Mouse (Mus musculus) intestine, postnatal 0 days (tissue): ENCODE measurements around the gene Gtpbp3. TPM values are rescaled to one million over a fixed set of nuclear protein-coding genes. Genes with fewer than 3 reads are reported as not detected.

ENCODE experiments used
- ATAC-seq: fragments of 200-750 bp; cut with Nextera tagmentation; 2 replicates; pipeline ENCODE4 v1.8.0; 2017; ENCODE audit warnings: mild to moderate bottlenecking, moderate TSS enrichment, moderate library complexity
- H3K27ac ChIP-seq: fragments of 300-500 bp; sonication (generic); 2 replicates; pipeline ENCODE4 v1.5.1; 2014; ENCODE audit warnings: mild to moderate bottlenecking, low read depth, low read length, moderate library complexity
- H3K27me3 ChIP-seq: fragments of 300-500 bp; sonication (generic); replicated peaks from 2 replicates; pipeline ENCODE4 v1.6.1; 2014; ENCODE audit warnings: low read length, mixed read lengths; ENCODE audit not compliant: control insufficient read depth, insufficient read depth
- H3K36me3 ChIP-seq: fragments of 300-500 bp; sonication (generic); 2 replicates; pipeline ENCODE4 v1.6.1; 2014; ENCODE audit warnings: mild to moderate bottlenecking, moderate library complexity; ENCODE audit not compliant: control insufficient read depth, insufficient read depth
- H3K4me1 ChIP-seq: fragments of 300-500 bp; sonication (generic); replicated peaks from 2 replicates; pipeline ENCODE4 v1.6.1; 2014; ENCODE audit warnings: antibody characterized with exemption, low read length, mixed read lengths; ENCODE audit not compliant: control insufficient read depth, insufficient read depth
- H3K4me2 ChIP-seq: fragments of 300-500 bp; sonication (generic); replicated peaks from 2 replicates; pipeline ENCODE4 v1.6.1; 2014; ENCODE audit warnings: low read depth, mild to moderate bottlenecking, moderate library complexity
- H3K4me3 ChIP-seq: fragments of 300-500 bp; sonication (generic); 2 replicates; pipeline ENCODE4 v1.5.1; 2014; ENCODE audit warnings: low read depth, low read length
- H3K9ac ChIP-seq: fragments of 300-500 bp; sonication (generic); 2 replicates; pipeline ENCODE4 v1.6.1; 2014; ENCODE audit warnings: mild to moderate bottlenecking, low read depth, low read length
- H3K9me3 ChIP-seq: fragments of 300-500 bp; sonication (generic); 2 replicates; pipeline ENCODE4 v1.6.1; 2016; ENCODE audit warnings: mixed run types; ENCODE audit not compliant: control insufficient read depth
- CTCF ChIP-seq: sonication (generic); IDR thresholded peaks from 2 replicates; pipeline ENCODE4 v1.5.1; 2016; ENCODE audit warnings: low read depth, mild to moderate bottlenecking, control low read depth, antibody characterized with exemption, moderate library complexity
- WGBS: fragments of 180-500 bp; shearing (Covaris S2); extraction: QIAGEN DNeasy Blood & Tissue Kit; methylation state at CpG from one replicate; pipeline ENCODE4 v1.1.7; 2014; 5-methylcytosine and 5-hydroxymethylcytosine counted together
- polyA plus RNA-seq: library from polyadenylated mRNA; unstranded; fragments of >200 nt; fragmentation: Nextera tagmentation; extraction: Ambion mirVana; gene quantifications from 2 replicates; pipeline ENCODE4 v1.2.1, GENCODE M21; 2015

The Gtpbp3 gene
- 6.3 and 6.6 TPM in 2 replicates for polyA plus RNA-seq

DNA sequence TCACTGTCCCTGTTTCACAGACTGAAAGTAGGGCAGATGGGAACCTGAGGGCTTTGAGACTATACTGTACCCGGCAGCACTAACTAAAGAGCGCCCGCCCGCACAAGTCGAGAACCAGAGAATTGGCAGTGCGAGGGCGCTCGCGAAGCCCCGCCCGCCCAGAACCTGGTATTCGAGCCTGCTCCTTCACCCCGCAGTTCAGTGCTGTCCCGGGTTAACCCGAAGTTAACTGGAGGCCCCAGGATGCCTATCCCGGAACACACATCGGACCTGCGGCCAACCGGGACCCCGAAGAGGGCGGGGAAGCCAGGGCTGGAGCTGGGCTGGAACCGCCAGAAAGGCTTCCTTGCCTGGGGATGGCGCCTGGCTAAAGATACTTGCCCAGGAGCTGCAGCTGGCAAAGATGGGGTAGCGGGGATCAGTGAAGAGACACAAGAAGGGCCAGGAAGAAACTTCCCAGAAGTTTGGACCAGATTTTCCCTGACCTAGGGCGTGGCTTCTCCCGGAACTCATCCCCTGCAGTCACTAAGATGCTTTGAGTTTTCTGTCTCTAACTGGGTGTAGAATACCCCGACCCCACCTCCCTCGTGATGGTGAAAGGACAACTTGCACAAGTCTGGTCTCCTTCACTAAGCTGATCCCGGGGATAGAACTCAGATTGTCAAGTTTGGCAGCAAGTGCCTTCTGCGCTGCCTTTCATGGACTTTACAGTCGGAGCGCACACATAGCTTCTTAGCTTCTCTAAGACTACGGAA is at the start of gene Gtpbp3:
Gtpbp3 (plus strand) TSS at position 413 of the 755 bp plus-strand sequence.
- no peak for TF ChIP-seq CTCF
- under 1% methylated on average over 33 of the region's 33 CpGs for WGBS
- peak within 1 kb of the TSS; percentile 62 for H3K9ac ChIP-seq
- ATAC-seq: peak; percentile 29
- H3K4me1 ChIP-seq: peaks cover 9% of the 10 kb centered on the region
- no peaks in the 10 kb centered on the region for H3K27me3 ChIP-seq
- peaks cover 19% of the 10 kb centered on the region; the same call in 1 of the 2 replicates for H3K36me3 ChIP-seq
- H3K4me2 ChIP-seq: peak within 1 kb of the TSS; percentile 98
- H3K9me3 ChIP-seq: no peaks in the 10 kb centered on the region
- H3K4me3 ChIP-seq: peak within 1 kb of the TSS; percentile 70
- peak within 1 kb of the TSS; percentile 74 for H3K27ac ChIP-seq

DNA sequence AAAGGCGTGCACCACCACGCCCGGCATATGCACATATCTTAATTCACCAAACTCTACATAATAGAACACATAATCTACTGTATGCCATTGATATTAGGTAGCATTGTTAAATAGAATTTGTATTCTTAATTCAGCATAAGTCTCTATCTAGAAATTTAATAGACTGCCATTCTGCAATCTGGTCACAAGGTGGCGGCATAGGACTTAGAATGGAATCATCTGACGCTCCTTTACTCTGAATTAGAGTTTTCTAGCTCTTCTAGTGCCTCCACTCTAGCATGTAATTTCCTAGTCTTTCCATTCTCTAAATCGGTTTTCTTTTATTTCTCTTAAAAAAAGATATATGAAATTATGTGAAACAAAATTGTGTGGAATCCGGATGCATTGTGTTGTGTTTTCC is 46.5 kb upstream of the Gtpbp3 start:
- Histone ChIP-seq H3K36me3 (no peaks in the 10 kb centered on the region), H3K4me2 (no peak overlapping the region), H3K9me3 (no peaks in the 10 kb centered on the region), H3K9ac (no peak overlapping the region), H3K4me1 (no peaks in the 10 kb centered on the region), H3K4me3 (no peak overlapping the region), H3K27me3 (no peaks in the 10 kb centered on the region), H3K27ac (no peak overlapping the region)
- under 1% methylated on average over 7 of the region's 7 CpGs for WGBS
- TF ChIP-seq CTCF: peak; percentile 83
- ATAC-seq: no peak

DNA sequence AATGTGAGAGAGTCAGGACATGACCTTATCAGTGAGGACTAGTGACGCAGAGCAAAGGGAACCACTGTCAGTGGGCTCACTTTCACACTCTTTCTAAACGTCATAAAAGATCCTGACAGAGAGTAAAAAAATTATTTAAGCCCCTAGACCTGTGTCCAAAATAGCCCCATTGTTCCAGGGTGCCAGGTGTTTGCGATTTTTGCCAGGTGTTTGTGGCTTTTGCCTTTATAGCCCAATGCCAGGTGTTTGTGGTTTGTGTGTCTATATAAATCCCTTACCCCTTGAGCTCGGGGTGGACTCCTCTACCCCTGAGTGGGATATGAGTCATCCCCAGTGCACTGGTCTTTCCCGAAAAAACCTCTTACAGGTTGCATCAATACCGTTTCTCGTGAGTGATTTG is 42.8 kb upstream of the Gtpbp3 start:
- 83% methylated on average over 7 of the region's 7 CpGs for WGBS
- Histone ChIP-seq H3K27ac (no peak overlapping the region), H3K4me3 (no peak overlapping the region), H3K27me3 (no peaks in the 10 kb centered on the region), H3K9ac (no peak overlapping the region), H3K9me3 (no peaks in the 10 kb centered on the region), H3K4me2 (no peak overlapping the region), H3K36me3 (no peaks in the 10 kb centered on the region), H3K4me1 (no peaks in the 10 kb centered on the region)
- no peak for ATAC-seq
- TF ChIP-seq CTCF: no peak

DNA sequence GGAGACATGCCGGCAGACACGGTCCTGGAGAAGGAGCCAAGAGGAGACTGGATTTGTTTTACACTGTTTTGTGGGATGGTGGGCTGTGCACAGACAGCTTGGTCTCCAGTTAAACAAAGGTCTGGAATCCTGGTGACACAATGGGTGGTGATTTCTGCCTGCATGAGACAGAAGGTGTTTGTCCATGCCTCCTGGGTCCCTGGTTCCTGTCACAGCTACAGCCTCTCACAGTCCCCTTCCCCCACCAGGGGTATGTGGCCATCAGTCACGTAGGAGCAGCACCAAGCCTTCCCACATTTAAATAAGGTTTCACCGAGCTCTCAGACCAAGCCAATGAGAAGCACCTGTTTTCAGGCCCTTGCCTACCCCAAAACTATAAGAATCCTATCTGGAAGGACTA is 36.6 kb upstream of the Gtpbp3 start:
- Histone ChIP-seq H3K27me3 (no peaks in the 10 kb centered on the region), H3K9ac (no peak overlapping the region), H3K36me3 (no peaks in the 10 kb centered on the region), H3K27ac (no peak overlapping the region), H3K4me3 (no peak overlapping the region), H3K4me2 (no peak overlapping the region), H3K9me3 (no peaks in the 10 kb centered on the region), H3K4me1 (no peaks in the 10 kb centered on the region)
- 68% methylated on average over 4 of the region's 4 CpGs for WGBS
- no peak for TF ChIP-seq CTCF
- ATAC-seq: no peak

DNA sequence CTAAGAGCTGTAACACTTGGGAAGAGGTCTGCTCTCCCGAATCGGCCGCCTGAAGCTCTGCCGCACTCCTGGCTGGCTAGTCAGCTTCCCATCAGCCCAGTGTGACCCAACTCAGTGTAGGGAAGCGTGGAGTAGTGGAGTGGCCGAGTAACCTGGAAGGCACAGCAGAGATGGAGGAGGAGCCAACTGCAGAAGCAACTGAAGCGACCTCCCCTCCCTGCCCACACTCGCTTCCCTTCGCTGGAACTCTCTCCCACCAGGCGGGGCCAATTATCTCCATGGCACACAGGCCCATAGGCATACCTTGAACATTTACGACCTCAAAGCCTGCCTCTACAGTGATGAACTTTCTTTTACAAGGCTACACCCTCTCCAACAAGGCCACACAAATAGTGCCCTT is 36.1 kb upstream of the Gtpbp3 start:
- Histone ChIP-seq H3K4me3 (no peak overlapping the region), H3K4me1 (no peaks in the 10 kb centered on the region), H3K4me2 (no peak overlapping the region), H3K36me3 (no peaks in the 10 kb centered on the region), H3K9ac (no peak overlapping the region), H3K9me3 (no peaks in the 10 kb centered on the region), H3K27ac (no peak overlapping the region), H3K27me3 (no peaks in the 10 kb centered on the region)
- no peak for TF ChIP-seq CTCF
- no peak for ATAC-seq
- 40% methylated on average over 11 of the region's 11 CpGs for WGBS

DNA sequence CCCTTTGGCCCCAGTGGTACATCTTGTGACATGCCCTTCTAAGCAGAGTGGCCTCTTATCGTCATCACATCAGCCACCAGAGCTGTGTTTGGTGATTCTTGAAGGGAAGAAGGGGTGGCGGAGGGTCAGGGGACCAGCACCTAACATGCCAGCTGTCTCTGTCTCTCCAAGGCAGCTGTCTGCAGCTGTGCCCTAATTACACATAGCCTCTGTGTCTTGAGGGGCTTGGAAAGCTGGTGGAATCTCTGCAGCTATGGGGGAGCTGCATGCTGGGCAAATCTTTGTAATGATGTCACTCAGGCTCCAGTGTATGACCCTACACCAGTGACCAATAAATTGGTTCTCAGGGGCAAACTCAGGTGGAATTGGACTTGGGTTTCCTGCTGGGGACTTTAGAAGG is 35.2 kb upstream of the Gtpbp3 start:
- Histone ChIP-seq H3K4me3 (no peak overlapping the region), H3K9me3 (no peaks in the 10 kb centered on the region), H3K27ac (no peak overlapping the region), H3K36me3 (no peaks in the 10 kb centered on the region), H3K9ac (no peak overlapping the region), H3K27me3 (no peaks in the 10 kb centered on the region), H3K4me1 (no peaks in the 10 kb centered on the region), H3K4me2 (no peak overlapping the region)
- no peak for TF ChIP-seq CTCF
- WGBS: 74% methylated on average over 2 of the region's 2 CpGs
- no peak for ATAC-seq

DNA sequence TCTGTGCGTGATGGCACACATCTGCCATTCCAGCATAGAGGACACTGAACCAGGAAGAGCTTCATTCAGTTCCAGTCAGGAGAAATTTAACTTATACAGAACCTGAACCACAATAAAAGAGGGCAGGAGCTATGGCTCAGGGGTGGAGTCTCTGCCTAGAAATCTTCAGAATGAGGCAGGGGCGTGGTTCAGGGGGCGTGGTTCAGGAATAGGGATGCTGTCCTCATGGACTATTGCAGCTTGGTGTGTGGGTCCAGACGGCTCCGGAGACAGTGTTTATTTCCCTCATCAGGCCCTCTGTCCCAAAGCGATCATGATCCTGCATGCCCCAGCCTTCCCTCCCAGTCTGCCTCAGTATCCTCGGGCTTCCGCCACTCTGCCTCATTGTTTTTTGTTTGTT is 33.2 kb upstream of the Gtpbp3 start:
- Histone ChIP-seq H3K4me3 (no peak overlapping the region), H3K9ac (no peak overlapping the region), H3K9me3 (no peaks in the 10 kb centered on the region), H3K4me1 (no peaks in the 10 kb centered on the region), H3K4me2 (no peak overlapping the region), H3K36me3 (no peaks in the 10 kb centered on the region), H3K27me3 (no peaks in the 10 kb centered on the region), H3K27ac (no peak overlapping the region)
- ATAC-seq: no peak
- no peak for TF ChIP-seq CTCF
- WGBS: 71% methylated on average over 8 of the region's 8 CpGs
